In genomic region chr17:26243471-26244100, GRCm38 (mm10) we compare ENCODE assay signal across 8 mouse cellular contexts. TPM values are rescaled to one million over a fixed set of nuclear protein-coding genes. Genes with fewer than 3 reads are reported as not detected.
DNase-seq lines count a peak whose midpoint lies in the region; ATAC-seq and TF ChIP-seq lines count a peak whose summit lies in the region.

No protein-coding gene starts in this region.

- peak overlapping the region; percentile 89 for H3K27ac ChIP-seq in heart, adult 2 months
- peak overlapping the region; percentile 86 for H3K27ac ChIP-seq in kidney, embryonic 16.5 days (ENCODE audit: low read length)
- H3K27ac ChIP-seq in small intestine, adult 2 months (ENCODE audit: insufficient read depth, low read depth, low read length) = peak overlapping the region; percentile 94

- H3K9me3 ChIP-seq in kidney, embryonic 16.5 days (ENCODE audit: low read length) = no peaks in the 10 kb centered on the region

- no peak for TF ChIP-seq POLR2A in heart, adult 2 months (IDR thresholded peaks at IDR 0.05; ENCODE audit: insufficient read depth, low read depth, low read length)
- no peak for TF ChIP-seq POLR2A in small intestine, adult 2 months (IDR thresholded peaks at IDR 0.05; ENCODE audit: low read depth, low read length)

- intact Hi-C loops in heart, adult 2 months (cut with DNase I) = loop anchor here (5.0 kb wide), 2 partner anchors 106 to 121 kb away; partner anchors contain the start of genes Axin1 and Mrpl28

- H3K4me2 ChIP-seq in kidney, embryonic 16.5 days (replicated peaks; ENCODE audit: low read depth, low read length) = peak overlapping the region; percentile 81

- peaks cover 4% of the 10 kb centered on the region; the same call in 1 of the 2 replicates for H3K4me1 ChIP-seq in heart, adult 2 months (ENCODE audit: control insufficient read depth, insufficient read depth, low read length)
- H3K4me1 ChIP-seq in kidney, embryonic 16.5 days (ENCODE audit: insufficient read depth, low read length) = peaks cover 12% of the 10 kb centered on the region
- H3K4me1 ChIP-seq in small intestine, adult 2 months (ENCODE audit: control insufficient read depth, insufficient read depth, insufficient read length, low read length) = peaks cover 5% of the 10 kb centered on the region; the same call in 1 of the 2 replicates

- TF ChIP-seq EP300 in heart, adult 2 months (IDR thresholded peaks at IDR 0.05; ENCODE audit: insufficient read depth, low read depth, low read length) = no peak

- H3K36me3 ChIP-seq in heart, adult 2 months (ENCODE audit: control insufficient read depth, insufficient read depth, low read length) = no peaks in the 10 kb centered on the region; the same call in 1 of the 2 replicates
- H3K36me3 ChIP-seq in kidney, embryonic 16.5 days (ENCODE audit: insufficient read depth, low read length) = no peaks in the 10 kb centered on the region
- peaks cover 1% of the 10 kb centered on the region; the same call in 1 of the 2 replicates for H3K36me3 ChIP-seq in small intestine, adult 2 months (ENCODE audit: control insufficient read depth, insufficient read depth, low read length)

- no peaks in the 10 kb centered on the region for H3K79me2 ChIP-seq in heart, adult 2 months (replicated peaks; ENCODE audit: control insufficient read depth, insufficient read depth, low read length)

- 2% methylated on average over 32 of the region's 32 CpGs for WGBS in heart, adult 2 months
- WGBS in kidney, embryonic 16.5 days = under 1% methylated on average over 31 of the region's 32 CpGs
- 1% methylated on average over 32 of the region's 32 CpGs for WGBS in small intestine, adult 2 months

- peak; percentile 53 for TF ChIP-seq CTCF in heart, adult 2 months (IDR thresholded peaks at IDR 0.05)
- TF ChIP-seq CTCF in small intestine, adult 2 months (IDR thresholded peaks at IDR 0.05; ENCODE audit: extremely low read depth, insufficient read length, insufficient replicate concordance, low read depth, low read length) = peak; percentile 43; the same call in 1 of the 2 replicates

- DNase-seq in right cerebral cortex, adult 18-20 months = peak; percentile 28
- no peak for DNase-seq in right cerebral cortex, postnatal 25 days
- peak; percentile 6 for DNase-seq in brain, embryonic 18.5 days (ENCODE audit: low read depth, low spot score)
- DNase-seq in heart, adult 2 months = no peak
- DNase-seq in lung, postnatal 14 days = peak; percentile 74
- no peak for DNase-seq in frontal cortex, postnatal 14 days (ENCODE audit: low spot score in 2 of 2)

- no peaks in the 10 kb centered on the region for H3K27me3 ChIP-seq in heart, adult 2 months (ENCODE audit: control insufficient read depth, insufficient read depth, low read length)
- H3K27me3 ChIP-seq in kidney, embryonic 16.5 days (ENCODE audit: insufficient read depth, low read length) = no peaks in the 10 kb centered on the region
- H3K27me3 ChIP-seq in small intestine, adult 2 months (ENCODE audit: control insufficient read depth, insufficient read depth, low read length) = no peaks in the 10 kb centered on the region

- H3K4me3 ChIP-seq in heart, adult 2 months = peak overlapping the region; percentile 66
- peak overlapping the region; percentile 83 for H3K4me3 ChIP-seq in kidney, embryonic 16.5 days (ENCODE audit: low read length)
- H3K4me3 ChIP-seq in small intestine, adult 2 months (ENCODE audit: low read depth, low read length) = peak overlapping the region; percentile 84

- H3K9ac ChIP-seq in heart, adult 2 months (ENCODE audit: low read depth, low read length) = peak overlapping the region; percentile 82
- H3K9ac ChIP-seq in kidney, embryonic 16.5 days (replicated peaks; ENCODE audit: low read length) = peak overlapping the region; percentile 80

- peak; percentile 89 for ATAC-seq in kidney, embryonic 16.5 days (ENCODE audit: low FRiP score, low TSS enrichment)

RNA-seq across cellular contexts. Expression of gene Fam234a, which starts 0.5 kb away (rescaled TPM):
- total RNA-seq in heart, adult 2 months (2021) = 100 to 1,000 TPM; 113 to 128 TPM
- polyA plus RNA-seq in heart, adult 2 months (2012; rRNA removed) = 93.1 and 118 TPM in 2 replicates
- 73.6 and 74.3 TPM in 2 replicates for polyA plus RNA-seq in kidney, embryonic 16.5 days (2015; fragmentation: Nextera tagmentation; extraction: Ambion mirVana)
- polyA plus RNA-seq in small intestine, adult 2 months (2012; rRNA removed) = 154 and 290 TPM in 2 replicates

RNA-seq across cellular contexts. Expression of gene Luc7l, which starts 9.1 kb away (rescaled TPM):
- total RNA-seq in heart, adult 2 months (2021) = 10 to 100 TPM; 13.2 to 16.3 TPM
- polyA plus RNA-seq in heart, adult 2 months (2012; rRNA removed) = 13.6 and 22.9 TPM in 2 replicates
- 97.7 and 108 TPM in 2 replicates for polyA plus RNA-seq in kidney, embryonic 16.5 days (2015; fragmentation: Nextera tagmentation; extraction: Ambion mirVana)
- 6.4 and 6.9 TPM in 2 replicates for polyA plus RNA-seq in small intestine, adult 2 months (2012; rRNA removed)

RNA-seq across cellular contexts. Expression of gene Arhgdig, which starts 36.0 kb away (rescaled TPM):
- under 1 TPM; 0.36 to 0.47 TPM for total RNA-seq in heart, adult 2 months (2021)
- polyA plus RNA-seq in heart, adult 2 months (2012; rRNA removed) = 1.00 and 1.5 TPM in 2 replicates
- polyA plus RNA-seq in kidney, embryonic 16.5 days (2015; fragmentation: Nextera tagmentation; extraction: Ambion mirVana) = 6.4 TPM in 2 replicates
- 3.2 and 44.6 TPM in 2 replicates for polyA plus RNA-seq in small intestine, adult 2 months (2012; rRNA removed)

RNA-seq across cellular contexts. Expression of gene Rgs11, which starts 40.8 kb away (rescaled TPM):
- under 1 TPM; 0.31 to 0.34 TPM for total RNA-seq in heart, adult 2 months (2021)
- polyA plus RNA-seq in heart, adult 2 months (2012; rRNA removed) = 1.8 and 3.5 TPM in 2 replicates
- 17.7 and 19.4 TPM in 2 replicates for polyA plus RNA-seq in kidney, embryonic 16.5 days (2015; fragmentation: Nextera tagmentation; extraction: Ambion mirVana)
- 3.8 and 29.7 TPM in 2 replicates for polyA plus RNA-seq in small intestine, adult 2 months (2012; rRNA removed)

RNA-seq across cellular contexts. Expression of gene Pdia2, which starts 44.7 kb away (rescaled TPM):
- not detected for total RNA-seq in heart, adult 2 months (2021)
- not detected in 2 replicates for polyA plus RNA-seq in heart, adult 2 months (2012; rRNA removed)
- 0.52 and 0.89 TPM in 2 replicates for polyA plus RNA-seq in kidney, embryonic 16.5 days (2015; fragmentation: Nextera tagmentation; extraction: Ambion mirVana)
- 1.6 and 247 TPM in 2 replicates for polyA plus RNA-seq in small intestine, adult 2 months (2012; rRNA removed)

Comparison
In these comparisons a context has a peak if more than half of its experiments do, and no peak if none do; other contexts are left out.
1. DNase-seq: peak in right cerebral cortex, adult 18-20 months (single experiment), brain, embryonic 18.5 days (single experiment) and lung, postnatal 14 days (single experiment); none in right cerebral cortex, postnatal 25 days (single experiment), heart, adult 2 months (0 of 2) and frontal cortex, postnatal 14 days (0 of 2).
2. Peak in every context shown above with its lines, with median percentiles within 50 percentile points of each other: H3K27ac ChIP-seq and H3K4me3 ChIP-seq.